Mouse (Mus musculus) liver, embryonic 14.5 days (tissue): ENCODE results near the gene Pcyox1. TPM values are rescaled to one million over a fixed set of nuclear protein-coding genes. Genes with fewer than 3 reads are reported as not detected.

ENCODE experiments used
- ATAC-seq: fragments of 200-750 bp; cut with Nextera tagmentation; 2 replicates; pipeline ENCODE4 v1.8.0; 2017; ENCODE audit warnings: moderate number of reproducible peaks, mild to moderate bottlenecking, moderate library complexity; ENCODE audit not compliant: insufficient read depth
- DNase-seq, 3 experiments: peaks; one replicate each; pipeline ENCODE4 v3.0.0-alpha.2; 2012 to 2013; ENCODE audit warnings: low read depth in 3 of 3, low spot score in 3 of 3
- H3K27ac ChIP-seq: fragments of 300-500 bp; sonication (generic); 2 replicates; pipeline ENCODE4 v1.5.1; 2014; ENCODE audit warnings: moderate library complexity, mild to moderate bottlenecking, control low read depth, inconsistent platforms
- H3K27me3 ChIP-seq: fragments of 300-500 bp; sonication (generic); 2 replicates; pipeline ENCODE4 v1.6.1; 2014; ENCODE audit warnings: mild to moderate bottlenecking, low read length, moderate library complexity; ENCODE audit not compliant: control insufficient read depth, insufficient read depth
- H3K36me3 ChIP-seq: fragments of 300-500 bp; sonication (generic); replicated peaks from 2 replicates; pipeline ENCODE4 v1.6.1; 2014; ENCODE audit warnings: low read depth; ENCODE audit not compliant: control insufficient read depth, insufficient read depth
- H3K4me1 ChIP-seq, 2 experiments: fragments of 200-500 bp in 1 of 2; fragments of 300-500 bp in 1 of 2; sonication (generic) in 1 of 2; replicated peaks; 2 replicates each; pipeline ENCODE4 v1.6.1; 2012 to 2014; ENCODE audit warnings: antibody characterized with exemption in 1 of 2, inconsistent platforms in 1 of 2, low read length in 1 of 2; ENCODE audit not compliant: control insufficient read depth in 2 of 2, insufficient read depth in 2 of 2
- H3K4me2 ChIP-seq: fragments of 300-500 bp; sonication (generic); 2 replicates; pipeline ENCODE4 v1.6.1; 2014; ENCODE audit warnings: low read depth, mild to moderate bottlenecking, control low read depth, moderate library complexity
- H3K4me3 ChIP-seq, 2 experiments: fragments of 200-500 bp in 1 of 2; fragments of 300-500 bp in 1 of 2; sonication (generic) in 1 of 2; 2 replicates each; pipeline ENCODE4 v1.5.1; 2012 to 2014; ENCODE audit warnings: low read depth in 2 of 2, low read length in 2 of 2, mild to moderate bottlenecking in 2 of 2, control low read depth in 1 of 2, inconsistent platforms in 1 of 2, moderate library complexity in 1 of 2; ENCODE audit not compliant: insufficient read depth in 1 of 2
- H3K9ac ChIP-seq: fragments of 300-500 bp; sonication (generic); replicated peaks from 2 replicates; pipeline ENCODE4 v1.6.1; 2014; ENCODE audit warnings: mild to moderate bottlenecking, control low read depth, moderate library complexity
- H3K9me3 ChIP-seq: fragments of 300-500 bp; sonication (generic); 2 replicates; pipeline ENCODE4 v1.6.1; 2016; ENCODE audit warnings: low read length, mixed read lengths; ENCODE audit not compliant: control insufficient read depth
- CTCF ChIP-seq: IDR thresholded peaks from 2 replicates; pipeline ENCODE4 v1.5.1; 2016; ENCODE audit warnings: antibody characterized with exemption, low read depth, control low read depth
- EP300 ChIP-seq: IDR thresholded peaks from 2 replicates; pipeline ENCODE4 v1.6.1; 2016; ENCODE audit warnings: antibody characterized with exemption, low read depth
- WGBS: fragments of 180-500 bp; shearing (Covaris S2); extraction: QIAGEN DNeasy Blood & Tissue Kit; methylation state at CpG from one replicate; pipeline ENCODE4 v1.1.7; 2014; ENCODE audit not compliant: insufficient replicate concordance; 5-methylcytosine and 5-hydroxymethylcytosine counted together
- polyA plus RNA-seq, 2 experiments: library from polyadenylated mRNA; depleted of rRNA in 1 of 2; stranded (reverse) in 1 of 2; unstranded in 1 of 2; fragments of >200 nt; fragmentation: Nextera tagmentation in 1 of 2; extraction: Ambion mirVana in 1 of 2; gene quantifications; 2 replicates each; pipeline versions ENCODE4 v1.2.1 to v1.2.3; 2012 to 2014

Gene Pcyox1
- polyA plus RNA-seq (2012; rRNA removed) (17.7 and 22.0 TPM in 2 replicates), polyA plus RNA-seq (2014; fragmentation: Nextera tagmentation; extraction: Ambion mirVana) (37.7 and 39.4 TPM in 2 replicates)

GRCm38 (mm10) chr6:86396581-86397256, at the start of gene Pcyox1:
Gene Pcyox1 (minus strand): TSS chr6:86397154.
- H3K27ac ChIP-seq = no peak within 1 kb of the TSS
- ATAC-seq (peak; percentile 90), DNase-seq (peak; percentile 66 to 72 (median 69))
- peak within 1 kb of the TSS; percentile 68 for H3K4me2 ChIP-seq
- peak within 1 kb of the TSS; percentile 69 for H3K9ac ChIP-seq
- H3K27me3 ChIP-seq = no peaks in the 10 kb centered on the region; the same call in 1 of the 2 replicates
- H3K4me3 ChIP-seq = peak within 1 kb of the TSS; percentile 67 to 86
- TF ChIP-seq CTCF = no peak
- TF ChIP-seq EP300 = no peak
- peaks cover 6% of the 10 kb centered on the region for H3K36me3 ChIP-seq
- WGBS = under 1% methylated on average over 48 of the region's 51 CpGs
- H3K4me1 ChIP-seq = peaks cover 11 to 20% of the 10 kb centered on the region in 2 experiments; a peak in 3 of 4 replicates
- H3K9me3 ChIP-seq = no peaks in the 10 kb centered on the region

- Histone ChIP-seq H3K9ac (no peak overlapping the region), H3K9me3 (no peaks in the 10 kb centered on the region), H3K27ac (no peak overlapping the region), H3K36me3 (peaks cover 11% of the 10 kb centered on the region), H3K4me3 (no peak overlapping the region), H3K4me1 (no peaks in the 10 kb centered on the region), H3K4me2 (no peak overlapping the region), H3K27me3 (no peaks in the 10 kb centered on the region)
- TF ChIP-seq EP300 (no peak), CTCF (no peak)
- DNase-seq (no peak), ATAC-seq (no peak)
- WGBS = 84% methylated on average over 18 of the region's 18 CpGs
Measured at GRCm38 (mm10) chr6:86445551-86445950, 48.6 kb upstream of the Pcyox1 start.

GRCm38 (mm10) chr6:86441571-86441970, 44.6 kb upstream of the Pcyox1 start:
- Histone ChIP-seq H3K36me3 (peaks cover 9% of the 10 kb centered on the region), H3K9me3 (no peaks in the 10 kb centered on the region), H3K27ac (no peak overlapping the region), H3K27me3 (no peaks in the 10 kb centered on the region), H3K9ac (no peak overlapping the region), H3K4me1 (peaks cover 5 to 8% of the 10 kb centered on the region in 2 experiments; a peak in 2 of 4 replicates), H3K4me3 (no peak overlapping the region), H3K4me2 (no peak overlapping the region)
- TF ChIP-seq EP300 = no peak
- no peak for TF ChIP-seq CTCF
- 86% methylated on average over 10 of the region's 10 CpGs for WGBS
- ATAC-seq = no peak
- DNase-seq = no peak

- peaks cover 6% of the 10 kb centered on the region for H3K36me3 ChIP-seq
- WGBS = 82% methylated on average over 1 of the region's 1 CpGs
- H3K9me3 ChIP-seq = no peaks in the 10 kb centered on the region
- peak overlapping the region; percentile 97 for H3K9ac ChIP-seq
- peak overlapping the region in 1 of 2 experiments; percentile 97; a peak in 2 of 4 replicates for H3K4me3 ChIP-seq
- ATAC-seq (no peak), DNase-seq (no peak)
- H3K27ac ChIP-seq = no peak overlapping the region
- no peaks in the 10 kb centered on the region for H3K27me3 ChIP-seq
- peaks cover 5 to 8% of the 10 kb centered on the region in 2 experiments; a peak in 2 of 4 replicates for H3K4me1 ChIP-seq
- peak overlapping the region; percentile 93 for H3K4me2 ChIP-seq
- TF ChIP-seq EP300 (no peak), CTCF (no peak)
Measured at GRCm38 (mm10) chr6:86439531-86439930, 42.6 kb upstream of the Pcyox1 start.

- no peak for TF ChIP-seq EP300
- TF ChIP-seq CTCF = no peak
- Histone ChIP-seq H3K27me3 (no peaks in the 10 kb centered on the region), H3K4me3 (peak overlapping the region; percentile 89 to 97), H3K4me1 (peaks cover 5 to 8% of the 10 kb centered on the region in 2 experiments; a peak in 2 of 4 replicates), H3K4me2 (peak overlapping the region; percentile 93), H3K9me3 (no peaks in the 10 kb centered on the region), H3K9ac (peak overlapping the region; percentile 97), H3K27ac (peak overlapping the region; percentile 94), H3K36me3 (peaks cover 6% of the 10 kb centered on the region)
- 0 out of 2 replicates have a peak, but pooled peaks have one; percentile 0 for ATAC-seq
- WGBS = under 1% methylated on average over 13 of the region's 13 CpGs
- no peak for DNase-seq
Measured at GRCm38 (mm10) chr6:86439119-86439496, 42.2 kb upstream of the Pcyox1 start.
